Mouse (Mus musculus) urinary bladder, postnatal 14 days (tissue): ENCODE results near the gene Ctbp1.

Experiments used
- DNase-seq: peaks from one replicate; pipeline ENCODE4 v3.0.0; 2021; ENCODE audit warnings: low spot score

Gene Ctbp1

GRCm38 (mm10) chr5:33239934-33240333 lies 34.9 kb downstream of the Ctbp1 start:
- no peak for DNase-seq

- DNase-seq: no peak
Measured at GRCm38 (mm10) chr5:33239111-33239714, 35.6 kb downstream of the Ctbp1 start.

GRCm38 (mm10) chr5:33238256-33238645 lies 36.5 kb downstream of the Ctbp1 start:
- no peak for DNase-seq

GRCm38 (mm10) chr5:33237600-33238255 lies 37.1 kb downstream of the Ctbp1 start:
- DNase-seq: no peak

- peak; percentile 55 for DNase-seq
Measured at GRCm38 (mm10) chr5:33234391-33235031, 40.3 kb downstream of the Ctbp1 start.

- no peak for DNase-seq
Measured at GRCm38 (mm10) chr5:33232791-33233190, 42.0 kb downstream of the Ctbp1 start.

- no peak for DNase-seq
Measured at GRCm38 (mm10) chr5:33230285-33230684, 44.5 kb downstream of the Ctbp1 start.

GRCm38 (mm10) chr5:33228428-33228827 lies 46.4 kb downstream of the Ctbp1 start:
- DNase-seq: peak; percentile 30

- no peak for DNase-seq
Measured at GRCm38 (mm10) chr5:33225673-33226072, 49.1 kb downstream of the Ctbp1 start.

- DNase-seq: no peak
Measured at GRCm38 (mm10) chr5:33224491-33224890, 50.3 kb downstream of the Ctbp1 start.

- no peak for DNase-seq
Measured at GRCm38 (mm10) chr5:33222841-33223744, 51.7 kb downstream of the Ctbp1 start.

- DNase-seq: no peak
Measured at GRCm38 (mm10) chr5:33222389-33222788, 52.4 kb downstream of the Ctbp1 start.

- DNase-seq: no peak
Measured at GRCm38 (mm10) chr5:33220350-33221044, 54.3 kb downstream of the Ctbp1 start.

GRCm38 (mm10) chr5:33219831-33220230 lies 55.0 kb downstream of the Ctbp1 start:
- DNase-seq: no peak

- DNase-seq: no peak
Measured at GRCm38 (mm10) chr5:33218746-33219449, 55.9 kb downstream of the Ctbp1 start.

- DNase-seq: peak; percentile 57
Measured at GRCm38 (mm10) chr5:33218081-33218480, 56.7 kb downstream of the Ctbp1 start, which contains the start of gene Spon2. Gene Spon2 (minus strand): TSS chr5:33218455.

GRCm38 (mm10) chr5:33217663-33218062 lies 57.1 kb downstream of the Ctbp1 start:
- no peak for DNase-seq

- DNase-seq: no peak
Measured at GRCm38 (mm10) chr5:33214723-33215122, 60.1 kb downstream of the Ctbp1 start.

GRCm38 (mm10) chr5:33211254-33211653 lies 63.5 kb downstream of the Ctbp1 start:
- DNase-seq: no peak

- no peak for DNase-seq
Measured at GRCm38 (mm10) chr5:33210515-33210914, 64.3 kb downstream of the Ctbp1 start.
